Mouse (Mus musculus): ENCODE measurements around the gene Gpr61.

Gene Gpr61

DNA sequence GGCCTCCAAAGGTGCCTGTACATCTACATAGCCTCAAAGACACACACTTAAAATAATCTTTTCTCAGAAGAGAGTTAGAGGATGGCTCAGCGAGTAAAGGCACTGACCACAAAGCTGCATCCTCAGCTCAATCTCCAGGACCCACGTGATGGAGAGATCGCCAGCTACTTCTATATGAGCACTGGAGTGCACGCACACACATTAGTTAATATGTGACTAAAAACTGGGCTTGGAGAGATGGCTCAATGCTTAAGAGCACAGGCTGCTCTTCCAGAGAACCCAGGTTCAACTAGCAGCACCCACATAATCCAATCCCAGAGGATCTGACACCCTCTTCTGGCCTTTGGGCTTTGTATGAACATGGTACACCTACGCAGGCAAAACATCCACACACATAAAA is 23.5 kb downstream of the Gpr61 start:
- no peak for DNase-seq (ENCODE audit: low spot score in 2 of 2)

DNA sequence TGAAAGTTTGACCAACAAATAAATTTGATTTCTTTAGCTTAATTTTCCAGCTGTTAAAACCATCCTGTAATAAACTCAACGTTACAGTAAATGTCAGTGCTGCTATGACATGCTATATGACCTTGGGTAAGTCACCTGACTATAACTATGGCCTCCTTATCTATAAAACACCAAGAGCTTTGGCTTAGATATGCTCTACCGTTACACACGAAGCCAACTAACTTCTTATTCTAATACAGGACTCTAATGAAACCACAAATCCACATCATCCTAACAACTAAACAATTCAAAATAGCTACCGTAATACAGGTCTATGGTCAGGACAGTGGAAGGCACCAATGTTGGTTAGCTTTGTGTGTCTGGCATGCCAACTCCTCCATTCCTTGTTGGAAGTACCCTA is 24.9 kb downstream of the Gpr61 start:
- no peak for DNase-seq (ENCODE audit: low spot score in 2 of 2)

DNA sequence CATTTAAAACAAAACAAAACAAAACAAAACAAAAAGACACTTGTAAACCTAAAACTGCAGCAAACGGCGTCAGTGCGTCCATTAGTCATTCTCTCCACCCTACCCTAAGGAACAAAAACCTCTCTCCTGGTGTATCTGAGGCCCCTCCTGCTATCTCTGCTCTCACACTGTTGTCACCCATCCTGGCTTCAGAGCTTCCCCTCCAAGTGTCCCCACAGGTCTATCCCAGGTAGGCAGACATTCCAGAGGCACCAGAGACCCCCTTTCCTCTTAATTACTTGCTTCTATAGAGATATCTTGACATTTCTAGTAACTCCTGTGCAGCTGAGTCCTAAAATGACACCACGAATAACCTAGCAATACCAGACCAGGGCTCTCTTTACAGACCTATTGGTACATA is 25.3 kb downstream of the Gpr61 start:
- DNase-seq (ENCODE audit: low spot score in 2 of 2) = no peak

DNA sequence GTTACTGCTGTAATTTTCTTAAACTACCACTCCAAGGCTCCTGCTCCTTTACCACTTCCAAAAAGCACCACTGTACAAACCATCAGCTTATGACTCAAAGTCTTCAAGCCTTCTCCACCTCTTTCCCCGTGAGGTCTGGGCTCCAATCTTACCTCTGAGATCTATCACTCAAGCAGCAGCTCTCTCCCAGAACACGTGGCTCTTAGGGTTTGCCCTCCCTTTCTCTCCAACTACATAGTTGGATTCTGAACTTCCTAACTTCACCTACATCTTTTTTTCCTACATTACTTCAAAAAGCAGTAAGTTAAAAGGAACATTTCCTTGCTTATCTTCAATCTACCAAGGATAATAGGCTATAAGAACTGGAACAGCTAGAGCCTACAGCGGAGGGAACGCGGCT is 26.2 kb downstream of the Gpr61 start:
- no peak for DNase-seq (ENCODE audit: low spot score in 2 of 2)

DNA sequence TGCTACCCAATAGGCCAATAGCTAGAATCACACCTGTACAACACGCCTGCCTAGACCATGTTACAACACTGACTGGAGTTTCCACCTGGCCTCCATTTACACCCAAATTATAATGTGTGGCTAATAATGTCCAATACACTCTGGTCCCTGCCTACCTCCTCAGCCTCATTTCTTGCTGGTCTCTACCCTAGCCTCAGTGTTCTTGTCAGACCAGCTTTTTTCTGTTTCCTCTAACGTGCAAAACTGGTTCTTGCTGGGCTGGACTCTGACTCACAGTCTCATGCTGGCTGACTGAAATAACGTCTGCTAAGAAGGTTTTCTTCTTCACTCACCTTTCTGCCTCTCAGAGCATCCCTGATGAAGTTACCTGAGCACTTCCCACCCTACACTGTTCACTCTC is 28.4 kb downstream of the Gpr61 start:
- DNase-seq (ENCODE audit: low spot score in 2 of 2) = no peak

DNA sequence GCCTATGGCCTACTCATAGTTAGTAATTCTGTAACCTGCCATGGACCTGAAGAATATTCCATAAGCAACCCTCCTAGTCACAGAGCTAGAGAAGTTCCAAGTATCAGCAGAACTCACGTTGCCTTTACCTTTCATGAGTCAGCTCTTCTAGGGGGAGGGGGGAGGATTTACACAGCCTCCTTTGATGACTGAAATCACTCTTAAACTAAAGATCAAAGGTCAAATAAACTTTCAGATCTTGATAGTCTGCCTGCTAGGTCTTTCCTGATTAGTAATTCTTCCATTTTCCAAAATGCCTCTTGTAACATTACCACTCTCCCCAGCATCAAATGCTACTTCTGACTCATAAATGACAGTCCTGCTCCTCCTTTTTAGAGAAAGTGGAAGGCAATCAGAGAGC is 30.6 kb downstream of the Gpr61 start:
- DNase-seq (ENCODE audit: low spot score in 2 of 2) = no peak

DNA sequence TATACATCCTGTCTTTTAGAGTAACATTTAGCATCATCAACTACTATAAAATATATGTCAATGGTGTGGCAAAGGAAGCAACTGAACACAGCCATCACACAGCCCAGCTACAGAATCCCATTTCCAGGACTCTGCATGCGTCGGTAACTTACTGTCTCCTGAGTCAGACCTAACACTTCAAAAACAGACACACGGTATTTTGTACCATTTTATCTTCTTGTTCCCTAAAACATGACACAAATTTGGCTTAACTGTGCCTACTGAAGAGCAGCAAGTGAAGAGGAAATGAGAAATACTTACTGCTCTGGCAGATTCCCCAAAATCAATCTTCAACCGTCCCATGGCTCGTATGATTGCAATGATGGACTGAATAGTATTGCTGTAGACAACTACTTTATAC is 31.4 kb downstream of the Gpr61 start:
- DNase-seq (ENCODE audit: low spot score in 2 of 2) = no peak

DNA sequence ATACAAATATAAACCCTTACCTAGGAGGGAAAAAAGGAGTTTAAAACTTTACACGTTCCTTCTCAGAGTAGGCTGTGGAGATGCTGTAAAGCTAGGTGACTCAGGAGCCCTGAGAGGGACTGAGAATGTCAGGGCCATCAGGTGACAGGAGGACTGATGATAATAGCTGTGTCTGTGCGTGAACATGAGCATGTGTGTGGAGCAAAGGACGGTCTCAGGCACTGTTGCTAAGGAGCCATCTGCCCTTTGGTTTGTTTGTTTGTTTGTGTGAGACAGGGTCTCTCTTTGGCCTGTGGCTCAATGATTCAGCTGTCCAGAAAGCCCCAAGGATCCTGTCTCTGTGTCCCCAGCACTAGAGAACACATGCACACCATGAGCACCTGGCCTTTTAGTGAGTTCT is 33.6 kb downstream of the Gpr61 start:
- no peak for DNase-seq (ENCODE audit: low spot score in 2 of 2)

DNA sequence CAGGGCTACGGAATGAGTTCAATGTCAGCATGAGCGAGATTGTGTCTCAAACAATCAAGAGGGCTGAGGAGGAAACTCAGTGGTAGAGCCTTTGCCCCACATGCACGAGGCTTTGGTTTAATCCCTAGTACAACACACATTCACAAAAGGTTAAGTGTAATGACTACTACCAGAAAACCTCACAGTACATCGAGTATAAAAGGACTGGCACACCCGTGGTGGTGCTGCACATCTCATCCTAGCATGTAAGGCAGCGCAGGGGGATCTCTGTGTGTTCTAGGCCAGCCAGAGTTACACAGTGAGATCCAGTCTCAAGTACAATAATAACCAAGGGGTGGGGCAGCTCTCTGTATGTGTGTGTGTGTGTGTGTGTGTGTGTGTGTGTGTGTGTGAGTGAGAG is 37.2 kb downstream of the Gpr61 start:
- DNase-seq (ENCODE audit: low spot score in 2 of 2) = no peak

DNA sequence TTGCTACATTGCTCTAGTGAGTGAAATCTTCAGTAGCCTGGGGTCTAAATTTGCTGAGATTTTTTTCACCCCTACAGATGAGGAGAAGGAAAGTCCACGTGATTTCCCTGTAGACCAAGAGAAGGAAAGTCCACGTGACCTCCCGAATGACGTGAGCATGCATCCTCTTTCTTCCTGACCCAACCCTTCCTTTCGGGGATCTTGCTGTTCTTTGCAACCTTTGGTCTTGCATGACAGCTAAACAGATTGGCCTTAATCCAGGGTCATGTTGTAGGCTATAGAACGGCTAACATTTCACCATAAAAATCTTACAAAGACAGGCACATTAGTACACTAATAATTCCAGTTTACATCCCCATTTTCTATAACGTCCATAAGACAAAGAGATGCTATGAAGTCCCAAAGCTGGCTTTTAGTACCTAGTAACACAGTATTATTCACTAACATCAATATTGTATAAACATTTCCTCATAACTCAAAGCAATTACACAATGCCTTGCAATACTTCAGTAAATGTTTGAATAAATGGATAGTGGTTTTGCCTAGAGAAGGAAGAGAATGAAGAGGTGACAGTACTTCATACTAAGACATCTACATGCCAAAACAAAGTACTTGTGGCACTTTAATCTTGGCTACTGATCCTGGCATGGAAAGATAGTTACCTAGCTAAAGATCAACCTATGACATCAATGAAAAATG is 40.9 kb downstream of the Gpr61 start:
- DNase-seq (ENCODE audit: low spot score in 2 of 2) = no peak

DNA sequence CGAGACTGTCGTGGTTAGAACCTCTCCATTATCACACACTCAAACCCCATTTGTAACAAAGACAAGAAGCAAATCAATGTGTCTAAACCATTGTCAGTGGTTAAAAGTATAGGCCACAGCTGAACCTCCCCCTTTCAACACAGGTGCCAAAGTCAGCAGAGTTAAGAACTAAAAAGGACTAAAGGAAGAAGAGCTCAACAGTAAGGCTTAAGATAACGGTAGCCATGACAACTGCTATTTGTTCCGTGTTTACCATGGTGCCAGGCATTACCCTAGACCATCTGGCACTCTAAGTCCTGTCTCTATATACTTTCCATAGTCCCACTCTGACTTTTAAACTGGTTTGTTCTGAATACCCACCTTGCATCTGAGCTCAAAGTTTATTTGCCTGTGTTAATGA is 42.0 kb downstream of the Gpr61 start:
- DNase-seq (ENCODE audit: low spot score in 2 of 2) = no peak

DNA sequence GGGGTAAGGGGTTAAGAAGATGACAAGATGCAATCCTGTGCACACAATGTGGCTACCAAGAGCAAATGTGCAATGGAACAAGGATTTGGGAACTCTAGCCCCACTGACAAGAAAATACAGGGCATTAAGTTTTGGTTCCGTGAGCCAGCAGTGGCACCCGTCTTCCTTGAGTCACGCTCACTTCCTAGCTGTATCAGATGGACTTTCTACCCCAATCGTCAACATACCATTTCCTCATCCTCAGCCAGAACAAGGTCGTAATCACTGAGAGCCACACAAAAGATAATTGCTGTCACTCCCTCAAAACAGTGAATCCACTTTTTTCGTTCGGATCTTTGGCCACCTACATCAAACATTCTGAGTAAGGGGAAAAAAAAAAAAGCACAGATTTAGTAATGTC is 42.4 kb downstream of the Gpr61 start:
- no peak for DNase-seq (ENCODE audit: low spot score in 2 of 2)

DNA sequence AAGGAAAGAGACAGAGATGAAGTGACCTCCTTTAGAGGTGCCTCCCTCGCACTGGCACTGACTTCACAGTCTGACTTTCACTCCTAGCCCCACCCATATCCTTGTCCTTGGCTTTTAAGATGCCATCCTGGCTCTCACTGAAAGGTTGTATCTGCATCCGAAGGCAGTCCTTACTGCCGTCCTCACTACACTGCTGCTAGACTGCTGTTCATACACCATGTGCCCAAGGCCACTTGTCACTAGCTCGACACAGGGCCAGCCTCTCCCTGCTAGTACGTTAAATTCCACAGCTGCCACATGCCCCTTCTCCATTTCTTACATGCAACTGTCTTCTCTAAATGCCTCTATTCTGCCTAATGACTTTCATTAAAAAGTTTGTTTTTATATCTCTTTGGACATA is 43.4 kb downstream of the Gpr61 start:
- DNase-seq (ENCODE audit: low spot score in 2 of 2) = no peak

DNA sequence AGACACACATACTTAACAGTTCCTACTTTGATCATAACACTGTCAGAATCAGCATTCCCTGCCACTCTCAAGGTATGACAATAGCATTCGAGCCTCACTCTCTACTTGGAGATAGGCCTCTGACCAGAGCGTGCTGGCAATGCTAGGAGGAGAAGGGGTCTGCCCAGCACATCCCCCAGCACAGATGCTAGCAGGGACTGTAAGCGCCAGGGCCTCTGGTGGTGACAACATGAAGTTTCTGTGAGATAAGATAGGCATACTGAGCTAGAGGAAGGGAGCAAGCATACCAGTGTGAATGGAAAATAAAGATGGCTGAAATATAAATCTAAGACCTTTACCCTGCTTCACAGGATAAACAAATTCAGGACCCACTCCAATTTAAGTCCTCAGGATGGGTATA is 49.4 kb downstream of the Gpr61 start:
- DNase-seq (ENCODE audit: low spot score in 2 of 2) = no peak

DNA sequence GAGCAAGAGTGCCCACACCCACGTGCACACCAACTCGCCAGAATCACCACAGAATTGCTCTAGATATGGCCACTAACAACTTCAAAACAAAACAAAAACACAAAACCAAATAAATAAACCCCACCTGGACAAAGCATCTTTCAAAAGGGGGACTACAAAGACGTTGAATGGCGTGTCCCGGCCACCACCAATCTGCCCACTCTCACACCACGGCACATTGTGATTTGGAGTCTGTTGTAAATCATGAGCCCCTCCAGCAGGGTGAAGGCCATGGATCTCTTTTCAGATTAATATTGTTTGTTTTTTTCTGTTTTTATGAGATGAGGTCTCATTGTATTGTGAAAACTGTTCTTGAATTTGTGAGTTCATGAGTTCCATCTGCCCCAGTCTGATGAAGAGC is 52.6 kb downstream of the Gpr61 start:
- DNase-seq (ENCODE audit: low spot score in 2 of 2) = no peak

DNA sequence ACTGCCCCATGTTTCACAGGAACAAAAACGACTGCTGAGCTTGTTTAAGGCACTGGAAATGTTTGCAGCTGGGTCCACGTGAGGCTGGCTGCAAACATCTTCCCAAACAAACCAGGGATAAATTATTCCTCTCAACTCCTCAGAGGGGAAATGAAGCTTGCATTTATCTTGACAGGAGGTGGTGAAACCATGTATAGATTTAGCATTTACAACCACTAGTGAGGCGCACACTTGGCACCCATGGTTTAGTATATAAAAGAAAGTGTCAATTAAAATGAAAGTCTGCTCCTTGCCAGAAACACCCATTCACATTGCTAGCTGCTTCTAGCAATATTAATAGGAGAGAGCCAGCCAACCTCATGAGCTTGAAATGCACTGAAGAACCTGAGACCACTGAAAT is 53.1 kb downstream of the Gpr61 start:
- DNase-seq (ENCODE audit: low spot score in 2 of 2) = no peak

Data from frontal cortex, postnatal 14 days (tissue).